Mouse (Mus musculus): ENCODE results near the gene Srrm3. TPM values are rescaled to one million over a fixed set of nuclear protein-coding genes. Genes with fewer than 3 reads are reported as not detected.

Gene Srrm3
- polyA plus RNA-seq (2015; fragmentation: Nextera tagmentation; extraction: Ambion mirVana): 0.83 and 1.1 TPM in 2 replicates

DNA sequence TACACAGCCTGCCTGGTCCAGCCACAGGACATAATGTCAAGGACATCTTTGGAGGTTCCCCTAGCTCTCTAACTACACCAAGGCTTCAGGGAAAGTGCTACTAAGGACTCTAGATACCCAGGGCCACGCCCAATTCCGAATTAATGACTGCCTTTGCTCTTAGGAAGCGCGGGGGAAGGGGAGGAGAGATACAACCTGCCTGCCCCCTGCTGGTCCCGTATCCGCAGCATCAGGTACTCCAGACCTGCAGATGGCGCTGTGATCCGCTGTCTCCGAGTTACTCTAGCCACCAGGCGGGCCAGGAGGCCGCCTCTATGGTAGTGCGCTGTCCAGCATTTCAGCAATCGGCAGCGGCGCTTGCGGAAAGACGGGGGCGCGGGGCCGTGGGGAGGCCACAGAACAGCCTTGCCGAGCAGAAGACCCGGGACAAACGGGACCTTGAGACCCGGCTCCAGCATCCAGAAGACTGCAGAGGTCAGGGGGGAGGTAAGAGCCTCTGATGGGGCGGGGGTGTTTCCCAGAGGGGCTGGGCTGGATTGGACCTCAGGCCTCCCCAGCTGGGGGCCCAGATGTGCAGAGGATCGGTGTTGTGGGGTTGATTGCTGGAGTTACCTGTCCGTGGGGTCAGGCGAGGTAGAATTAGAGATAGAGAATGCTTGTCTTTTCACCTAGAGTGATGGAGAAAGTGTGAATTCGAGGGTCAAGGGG lies at the start of gene Srrm3:
Gene Srrm3, plus strand, starts transcription at position 336 of the 708 bp plus-strand sequence.
- Histone ChIP-seq H3K27ac (replicated peaks) (no peak within 1 kb of the TSS), H3K36me3 (no peaks in the 10 kb centered on the region), H3K9ac (no peak within 1 kb of the TSS), H3K4me2 (replicated peaks) (no peak within 1 kb of the TSS; the same call in 1 of the 2 replicates), H3K27me3 (peaks cover 5% of the 10 kb centered on the region; the same call in 1 of the 2 replicates), H3K9me3 (replicated peaks) (no peaks in the 10 kb centered on the region), H3K4me1 (peaks cover 4% of the 10 kb centered on the region; the same call in 1 of the 2 replicates), H3K4me3 (replicated peaks) (0 out of 2 replicates have a peak within 1 kb of the TSS, but pooled peaks have one; percentile 6)
- WGBS: 4% methylated on average over 29 of the region's 29 CpGs
- ATAC-seq (ENCODE audit: insufficient number of reproducible peaks, low FRiP score, low TSS enrichment, low read depth): no peak

DNA sequence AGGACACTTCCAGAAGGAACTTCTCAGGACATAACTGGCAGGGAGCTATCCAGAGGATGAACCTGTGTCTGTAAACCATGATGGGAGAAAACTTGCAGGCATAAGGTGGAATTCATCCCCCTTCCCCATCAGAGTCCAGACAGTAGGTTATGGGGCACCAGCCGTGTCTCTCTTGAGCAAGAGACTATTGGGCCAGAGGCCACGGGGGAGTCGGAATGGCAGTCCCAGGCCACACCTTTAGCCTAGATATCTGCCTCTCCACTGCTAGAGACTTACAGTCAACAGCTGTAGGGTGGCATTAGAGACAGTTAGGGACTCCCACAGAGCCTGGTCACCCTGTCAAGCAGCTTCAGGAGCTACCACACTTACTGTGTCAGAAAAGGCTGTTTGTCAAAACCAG lies 44.8 kb upstream of the Srrm3 start:
- Histone ChIP-seq H3K27me3 (no peaks in the 10 kb centered on the region), H3K9me3 (replicated peaks) (no peaks in the 10 kb centered on the region), H3K9ac (no peak overlapping the region), H3K4me3 (replicated peaks) (no peak overlapping the region), H3K36me3 (no peaks in the 10 kb centered on the region), H3K4me1 (no peaks in the 10 kb centered on the region), H3K27ac (replicated peaks) (no peak overlapping the region), H3K4me2 (replicated peaks) (no peak overlapping the region)
- WGBS: 78% methylated on average over 3 of the region's 3 CpGs
- ATAC-seq (ENCODE audit: insufficient number of reproducible peaks, low FRiP score, low TSS enrichment, low read depth): no peak

DNA sequence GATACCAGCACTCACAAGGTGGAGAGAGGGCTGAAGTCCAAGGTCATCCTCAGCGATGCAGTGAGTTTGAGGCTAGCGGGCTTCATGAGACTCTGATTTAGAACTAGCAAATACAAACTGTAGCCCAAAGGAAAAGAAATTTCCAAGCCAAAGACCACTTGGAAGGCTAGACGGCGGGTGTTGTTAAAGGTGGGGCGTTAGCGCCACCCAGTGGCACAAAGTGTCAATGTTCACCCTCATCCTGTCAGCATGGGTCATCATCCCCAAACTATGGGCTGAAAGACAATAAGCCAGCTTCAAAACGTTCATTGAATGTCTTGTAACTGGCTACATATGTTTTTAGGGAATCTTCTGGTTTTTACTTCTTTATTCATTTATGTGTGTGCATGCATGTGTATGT lies 43.2 kb upstream of the Srrm3 start:
- Histone ChIP-seq H3K9ac (no peak overlapping the region), H3K4me2 (replicated peaks) (no peak overlapping the region), H3K4me1 (no peaks in the 10 kb centered on the region), H3K4me3 (replicated peaks) (no peak overlapping the region), H3K36me3 (no peaks in the 10 kb centered on the region), H3K27me3 (no peaks in the 10 kb centered on the region), H3K27ac (replicated peaks) (no peak overlapping the region), H3K9me3 (replicated peaks) (no peaks in the 10 kb centered on the region)
- WGBS: 5% methylated on average over 7 of the region's 7 CpGs
- no peak for ATAC-seq (ENCODE audit: insufficient number of reproducible peaks, low FRiP score, low TSS enrichment, low read depth)

DNA sequence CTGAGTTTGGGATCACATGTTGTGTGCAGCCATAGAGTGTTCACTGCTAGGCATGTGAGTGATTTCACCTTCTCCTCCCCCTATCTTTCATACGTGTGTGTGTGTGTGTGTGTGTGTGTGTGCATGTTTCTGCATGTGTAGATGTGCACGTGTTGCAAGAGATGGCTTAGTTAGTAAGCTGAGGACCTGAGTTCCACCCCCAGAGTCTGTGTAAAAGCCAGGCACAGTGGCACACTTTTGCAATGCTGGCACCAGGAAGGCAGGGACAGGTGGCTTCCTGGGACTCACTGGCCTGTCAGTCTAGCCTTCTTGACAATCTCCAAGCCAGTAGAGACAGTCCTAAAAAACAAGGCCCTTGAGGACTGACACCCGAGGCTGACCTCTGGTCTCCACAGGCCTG lies 41.7 kb upstream of the Srrm3 start:
- Histone ChIP-seq H3K27ac (replicated peaks) (no peak overlapping the region), H3K9ac (no peak overlapping the region), H3K4me1 (no peaks in the 10 kb centered on the region), H3K36me3 (no peaks in the 10 kb centered on the region), H3K27me3 (no peaks in the 10 kb centered on the region), H3K4me2 (replicated peaks) (no peak overlapping the region), H3K9me3 (replicated peaks) (no peaks in the 10 kb centered on the region), H3K4me3 (replicated peaks) (no peak overlapping the region)
- 62% methylated on average over 3 of the region's 3 CpGs for WGBS
- ATAC-seq (ENCODE audit: insufficient number of reproducible peaks, low FRiP score, low TSS enrichment, low read depth): no peak

DNA sequence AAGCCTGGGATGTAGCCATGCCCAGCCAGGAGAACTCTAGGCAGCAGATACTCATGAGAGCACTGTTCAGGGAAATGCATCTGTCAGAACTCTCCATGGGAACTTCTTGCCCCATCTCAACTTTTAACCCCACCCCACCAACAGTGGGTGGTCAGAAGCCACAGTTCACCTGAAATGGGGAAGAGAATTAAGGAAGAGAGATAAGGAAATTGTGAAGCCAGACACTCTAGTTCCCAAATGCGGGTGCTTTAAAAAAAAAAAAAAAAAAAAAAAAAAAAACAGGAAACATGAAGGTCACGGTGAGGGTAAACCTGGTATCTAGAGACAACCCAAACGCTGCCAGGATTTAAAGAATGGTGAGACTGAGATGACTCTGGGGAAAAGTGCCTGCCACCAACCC lies 34.2 kb upstream of the Srrm3 start:
- no peak for ATAC-seq (ENCODE audit: insufficient number of reproducible peaks, low FRiP score, low TSS enrichment, low read depth)
- 40% methylated on average over 3 of the region's 3 CpGs for WGBS
- no peak overlapping the region for H3K9ac ChIP-seq

DNA sequence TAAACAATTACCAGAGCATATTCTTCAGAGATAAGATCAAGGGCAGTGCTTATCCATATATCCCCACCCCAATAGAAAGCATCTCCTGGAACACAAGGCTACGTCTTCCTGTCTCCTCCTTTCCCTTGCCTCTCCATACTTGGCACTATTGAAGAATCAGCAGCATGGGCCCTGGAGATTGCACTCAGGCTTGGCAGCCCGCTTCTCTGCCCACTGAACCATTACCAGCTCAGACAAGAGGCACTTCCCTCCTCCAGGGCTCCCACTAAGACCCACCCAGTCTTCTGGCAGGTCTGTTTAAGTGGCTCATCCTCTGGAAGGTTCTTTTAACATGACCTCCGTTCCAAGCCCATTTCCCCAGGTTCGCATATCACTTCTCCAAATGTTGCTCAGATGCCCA lies 30.1 kb upstream of the Srrm3 start:
- 85% methylated on average over 4 of the region's 4 CpGs for WGBS
- H3K27me3 ChIP-seq: no peaks in the 10 kb centered on the region
- no peak overlapping the region for H3K27ac ChIP-seq (replicated peaks)
- no peaks in the 10 kb centered on the region for H3K9me3 ChIP-seq (replicated peaks)
- ATAC-seq (ENCODE audit: insufficient number of reproducible peaks, low FRiP score, low TSS enrichment, low read depth): no peak
- H3K36me3 ChIP-seq: peaks cover 5% of the 10 kb centered on the region; the same call in 1 of the 2 replicates
- H3K4me1 ChIP-seq: peaks cover 29% of the 10 kb centered on the region
- H3K4me2 ChIP-seq (replicated peaks): no peak overlapping the region
- no peak overlapping the region for H3K9ac ChIP-seq
- no peak overlapping the region for H3K4me3 ChIP-seq (replicated peaks)

More for the DNA sequence above, 34.2 kb upstream of the Srrm3 start:
- no peak overlapping the region for H3K4me3 ChIP-seq (replicated peaks)
- H3K4me1 ChIP-seq: peaks cover 3% of the 10 kb centered on the region
- no peaks in the 10 kb centered on the region for H3K9me3 ChIP-seq (replicated peaks)
- H3K36me3 ChIP-seq: no peaks in the 10 kb centered on the region
- no peak overlapping the region for H3K4me2 ChIP-seq (replicated peaks)
- no peaks in the 10 kb centered on the region for H3K27me3 ChIP-seq
- H3K27ac ChIP-seq (replicated peaks): no peak overlapping the region

DNA sequence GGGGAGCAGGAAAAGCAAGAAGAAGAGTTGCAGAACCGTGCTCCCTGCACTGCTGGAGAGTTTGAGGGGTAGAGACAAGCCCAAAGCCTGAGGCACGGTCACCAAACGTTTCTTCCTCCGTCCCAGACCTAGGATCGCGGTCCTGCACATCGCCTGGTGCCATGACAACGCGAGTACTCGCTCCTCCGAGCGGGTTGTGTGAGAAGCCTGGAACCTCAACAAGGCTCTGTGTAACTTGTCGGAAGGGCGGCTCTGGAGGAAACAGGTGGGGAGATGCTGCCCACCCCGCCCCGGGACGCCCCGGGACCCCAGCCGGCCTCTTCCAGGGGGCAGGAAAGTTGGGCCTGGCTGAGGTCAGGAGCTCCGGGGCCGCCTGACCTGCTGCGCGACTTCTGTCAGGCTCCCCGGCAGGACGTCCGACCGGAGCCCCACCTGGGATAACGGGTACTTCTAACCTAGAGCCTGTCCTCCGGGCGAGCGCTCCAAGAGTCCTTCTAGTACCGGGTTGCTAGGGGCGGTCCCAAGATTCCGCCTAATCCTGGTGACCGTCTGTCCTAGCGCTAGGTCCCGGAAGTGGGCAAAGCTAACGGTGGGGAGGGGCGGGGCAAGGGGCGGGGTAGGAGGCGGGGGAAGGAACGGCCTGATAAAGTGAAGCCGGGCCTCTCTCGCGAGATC lies 28.8 kb upstream of the Srrm3 start, which contains the start of gene Styxl1:
Gene Styxl1, minus strand, starts transcription at position 590 of the 675 bp plus-strand sequence.
- H3K4me1 ChIP-seq: peaks cover 29% of the 10 kb centered on the region
- peak within 1 kb of the TSS; percentile 96 for H3K27ac ChIP-seq (replicated peaks)
- H3K4me3 ChIP-seq (replicated peaks): peak within 1 kb of the TSS; percentile 95
- H3K27me3 ChIP-seq: no peaks in the 10 kb centered on the region
- H3K9me3 ChIP-seq (replicated peaks): no peaks in the 10 kb centered on the region
- WGBS: under 1% methylated on average over 45 of the region's 45 CpGs
- H3K4me2 ChIP-seq (replicated peaks): peak within 1 kb of the TSS; percentile 76
- peak; percentile 8; the same call in 1 of the 2 replicates for ATAC-seq (ENCODE audit: insufficient number of reproducible peaks, low FRiP score, low TSS enrichment, low read depth)
- H3K36me3 ChIP-seq: peaks cover 17% of the 10 kb centered on the region
- peak within 1 kb of the TSS; percentile 96 for H3K9ac ChIP-seq

DNA sequence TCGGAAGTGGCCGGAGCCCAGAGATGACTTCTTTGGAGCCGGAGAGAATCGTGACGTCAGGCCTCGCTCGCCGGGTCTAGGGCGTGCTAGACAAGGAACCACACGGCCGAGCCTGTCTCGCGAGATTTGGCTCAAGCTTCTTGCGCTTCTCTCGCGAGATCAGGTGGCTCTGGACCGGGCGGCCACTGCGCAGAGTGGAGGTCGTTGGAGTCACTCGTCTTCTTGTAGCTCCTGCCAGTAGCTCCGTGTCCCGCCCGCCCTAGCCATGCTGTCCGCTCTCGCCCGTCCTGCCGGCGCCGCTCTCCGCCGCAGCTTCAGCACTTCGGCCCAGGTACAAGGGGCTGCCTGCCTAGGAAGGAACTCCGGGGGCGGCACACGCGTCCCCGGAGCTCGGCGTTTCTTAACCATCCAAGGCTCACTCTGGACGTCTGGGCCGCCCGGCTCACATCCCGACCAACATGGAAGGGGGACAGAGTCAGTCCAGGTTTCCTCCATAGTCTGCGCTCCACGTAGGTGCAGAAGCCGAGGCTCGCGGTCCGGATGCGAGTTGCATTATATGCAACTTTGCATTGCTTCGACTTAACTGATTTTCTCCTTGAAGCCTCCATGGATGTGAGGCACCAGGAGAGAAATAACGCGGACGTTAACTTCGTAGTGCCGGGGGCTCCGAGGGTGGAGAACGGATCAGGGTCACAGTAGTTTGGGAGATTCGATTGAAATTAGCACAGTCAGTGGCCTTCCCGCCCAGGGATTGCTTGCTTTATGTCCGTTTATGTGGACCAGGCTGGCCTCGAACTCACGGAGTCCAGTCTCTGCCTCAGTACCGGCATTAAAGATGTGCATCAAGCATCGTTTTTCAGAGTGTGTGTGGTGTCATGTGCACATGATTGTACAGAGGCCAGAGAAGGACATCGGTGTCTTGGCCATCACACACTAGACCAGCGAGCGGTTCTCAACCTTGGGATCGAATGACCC lies 27.9 kb upstream of the Srrm3 start, which contains the start of gene Mdh2:
Gene Mdh2, plus strand, starts transcription at position 10 of the 975 bp plus-strand sequence.
- peak; percentile 97 for ATAC-seq (ENCODE audit: insufficient number of reproducible peaks, low FRiP score, low TSS enrichment, low read depth)
- H3K9me3 ChIP-seq (replicated peaks): no peaks in the 10 kb centered on the region
- under 1% methylated on average over 70 of the region's 70 CpGs for WGBS
- peak within 1 kb of the TSS; percentile 96 for H3K9ac ChIP-seq
- H3K4me3 ChIP-seq (replicated peaks): peak within 1 kb of the TSS; percentile 95
- peak within 1 kb of the TSS; percentile 76 for H3K4me2 ChIP-seq (replicated peaks)
- H3K4me1 ChIP-seq: peaks cover 29% of the 10 kb centered on the region
- peak within 1 kb of the TSS; percentile 96 for H3K27ac ChIP-seq (replicated peaks)
- H3K36me3 ChIP-seq: peaks cover 25% of the 10 kb centered on the region
- H3K27me3 ChIP-seq: no peaks in the 10 kb centered on the region

DNA sequence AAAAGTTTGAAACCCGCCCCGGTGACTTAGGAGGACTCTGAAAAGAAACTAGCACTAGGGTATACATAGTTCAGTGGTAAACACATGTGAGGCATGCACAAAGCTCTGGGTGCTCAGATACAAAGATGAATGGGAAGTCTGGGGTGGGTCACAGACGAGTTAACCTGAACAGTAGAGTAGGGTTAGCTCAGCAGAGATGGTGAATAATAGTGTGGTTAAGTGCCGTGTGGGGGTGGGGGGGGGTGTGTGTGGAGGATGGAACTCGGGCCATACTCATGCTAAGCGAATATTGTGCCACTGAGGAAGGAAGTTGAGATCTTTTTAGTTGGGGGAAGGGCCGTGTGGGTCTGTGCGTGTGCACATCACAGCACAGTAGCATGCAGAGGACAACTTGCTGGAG lies 26.4 kb upstream of the Srrm3 start:
- WGBS: 81% methylated on average over 8 of the region's 8 CpGs
- Histone ChIP-seq H3K4me2 (replicated peaks) (no peak overlapping the region), H3K4me3 (replicated peaks) (no peak overlapping the region)

DNA sequence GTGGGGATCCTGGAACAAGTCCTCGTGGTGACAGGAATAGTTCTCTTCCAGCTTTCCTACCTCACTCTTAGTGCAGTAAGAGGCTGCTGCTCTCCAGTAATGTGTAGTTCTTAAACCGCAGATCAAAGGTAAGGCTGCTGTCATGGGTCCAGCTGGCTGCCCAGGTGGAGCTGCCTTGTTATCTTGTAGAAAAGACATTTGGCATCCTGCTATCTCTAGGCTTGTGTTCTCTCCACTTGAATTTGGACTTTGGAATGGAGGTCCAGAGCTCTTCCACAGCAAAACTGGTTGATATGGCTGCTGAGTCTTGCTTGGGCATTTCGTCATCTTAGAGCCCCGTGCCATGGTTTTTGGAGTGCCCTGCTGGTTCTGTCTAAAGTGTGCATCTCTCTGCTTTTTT lies 23.8 kb upstream of the Srrm3 start:
- no peak overlapping the region for H3K27ac ChIP-seq (replicated peaks)
- WGBS: 90% methylated on average over 4 of the region's 4 CpGs
- peaks cover 67% of the 10 kb centered on the region for H3K36me3 ChIP-seq
- no peak for ATAC-seq (ENCODE audit: insufficient number of reproducible peaks, low FRiP score, low TSS enrichment, low read depth)
- no peak overlapping the region for H3K4me2 ChIP-seq (replicated peaks)
- H3K9ac ChIP-seq: no peak overlapping the region
- H3K27me3 ChIP-seq: no peaks in the 10 kb centered on the region
- H3K4me1 ChIP-seq: peaks cover 23% of the 10 kb centered on the region
- no peaks in the 10 kb centered on the region for H3K9me3 ChIP-seq (replicated peaks)
- H3K4me3 ChIP-seq (replicated peaks): no peak overlapping the region

More for the DNA sequence above, 26.4 kb upstream of the Srrm3 start:
- Histone ChIP-seq H3K27me3 (no peaks in the 10 kb centered on the region), H3K4me1 (peaks cover 29% of the 10 kb centered on the region), H3K9ac (no peak overlapping the region), H3K27ac (replicated peaks) (no peak overlapping the region), H3K9me3 (replicated peaks) (no peaks in the 10 kb centered on the region), H3K36me3 (peaks cover 41% of the 10 kb centered on the region)
- ATAC-seq (ENCODE audit: insufficient number of reproducible peaks, low FRiP score, low TSS enrichment, low read depth): no peak

Measured in embryonic facial prominence, embryonic 15.5 days (tissue).